Mouse (Mus musculus) intestine, embryonic 14.5 days (tissue): ENCODE measurements at regions not wholly inside any gene's neighbourhood (a gene's known extent, or its start where the extent isn't known, plus 50 kb on each side); places are given as distances from the start of the nearest gene placed in this dataset.
A peak's percentile ranks its signal among the peaks of the same experiment; 100 is the strongest.

Source experiments
- ATAC-seq: fragments of 200-750 bp; cut with Nextera tagmentation; replicated peaks from 2 replicates; pipeline ENCODE4 v1.8.0; 2017; ENCODE audit warnings: low read depth, moderate number of reproducible peaks, moderate TSS enrichment, moderate library complexity; ENCODE audit not compliant: low FRiP score, low TSS enrichment
- DNase-seq: peaks from one replicate; pipeline ENCODE4 v3.0.0-alpha.2; 2018; ENCODE audit warnings: low spot score
- H3K27ac ChIP-seq: fragments of 300-500 bp; sonication (generic); 2 replicates; pipeline ENCODE4 v1.5.1; 2014; ENCODE audit warnings: low read depth, mild to moderate bottlenecking, control low read depth
- H3K27me3 ChIP-seq: fragments of 300-500 bp; sonication (generic); replicated peaks from 2 replicates; pipeline ENCODE4 v1.6.1; 2014; ENCODE audit warnings: low read length, control low read depth; ENCODE audit not compliant: control insufficient read depth, insufficient read depth
- H3K36me3 ChIP-seq: fragments of 300-500 bp; sonication (generic); 2 replicates; pipeline ENCODE4 v1.6.1; 2014; ENCODE audit warnings: low read length, control low read depth; ENCODE audit not compliant: control insufficient read depth, insufficient read depth
- H3K4me1 ChIP-seq: fragments of 300-500 bp; sonication (generic); replicated peaks from 2 replicates; pipeline ENCODE4 v1.6.1; 2014; ENCODE audit warnings: low read length, control low read depth, mixed read lengths; ENCODE audit not compliant: control insufficient read depth, insufficient read depth
- H3K4me2 ChIP-seq: fragments of 300-500 bp; sonication (generic); 2 replicates; pipeline ENCODE4 v1.6.1; 2014; ENCODE audit warnings: low read length
- H3K4me3 ChIP-seq: fragments of 300-500 bp; sonication (generic); 2 replicates; pipeline ENCODE4 v1.5.1; 2014; ENCODE audit warnings: low read depth, low read length, control low read depth, mixed read lengths
- H3K9ac ChIP-seq: fragments of 300-500 bp; sonication (generic); 2 replicates; pipeline ENCODE4 v1.6.1; 2014; ENCODE audit warnings: mild to moderate bottlenecking, low read length
- H3K9me3 ChIP-seq: fragments of 300-500 bp; sonication (generic); 2 replicates; pipeline ENCODE4 v1.6.1; 2016; ENCODE audit warnings: low read length, control low read depth; ENCODE audit not compliant: control insufficient read depth
- WGBS: fragments of 180-500 bp; shearing (Covaris S2); extraction: QIAGEN DNeasy Blood & Tissue Kit; methylation state at CpG from one replicate; pipeline ENCODE4 v1.1.7; 2014; 5-methylcytosine and 5-hydroxymethylcytosine counted together

- Histone ChIP-seq H3K9ac (no peak overlapping the region), H3K27ac (no peak overlapping the region), H3K4me3 (no peak overlapping the region), H3K36me3 (no peaks in the 10 kb centered on the region), H3K4me2 (no peak overlapping the region), H3K4me1 (no peaks in the 10 kb centered on the region), H3K27me3 (no peaks in the 10 kb centered on the region), H3K9me3 (no peaks in the 10 kb centered on the region)
- ATAC-seq: no peak
- DNase-seq: peak; percentile 69
- WGBS: 15% methylated on average over 5 of the region's 5 CpGs
Measured at GRCm38 (mm10) chrX:21293666-21294065, 118.2 kb upstream of the Gm21876 start.

GRCm38 (mm10) chrX:21295460-21295859 is 120.0 kb upstream of the Gm21876 start:
- H3K4me2 ChIP-seq: no peak overlapping the region
- WGBS: 25% methylated on average over 1 of the region's 1 CpGs

GRCm38 (mm10) chrX:21297349-21297748 is 121.9 kb upstream of the Gm21876 start:
- WGBS: 82% methylated on average over 6 of the region's 6 CpGs
- no peak for DNase-seq
- Histone ChIP-seq H3K9ac (no peak overlapping the region), H3K27ac (no peak overlapping the region), H3K4me1 (no peaks in the 10 kb centered on the region), H3K27me3 (no peaks in the 10 kb centered on the region), H3K9me3 (no peaks in the 10 kb centered on the region), H3K4me3 (no peak overlapping the region), H3K4me2 (no peak overlapping the region), H3K36me3 (no peaks in the 10 kb centered on the region)
- no peak for ATAC-seq

More at GRCm38 (mm10) chrX:21295460-21295859, 120.0 kb upstream of the Gm21876 start:
- no peak overlapping the region for H3K4me3 ChIP-seq
- ATAC-seq (no peak), DNase-seq (no peak)
- no peak overlapping the region for H3K27ac ChIP-seq
- no peaks in the 10 kb centered on the region for H3K4me1 ChIP-seq
- no peaks in the 10 kb centered on the region for H3K27me3 ChIP-seq
- no peaks in the 10 kb centered on the region for H3K9me3 ChIP-seq
- no peak overlapping the region for H3K9ac ChIP-seq
- H3K36me3 ChIP-seq: no peaks in the 10 kb centered on the region

- H3K4me1 ChIP-seq: no peaks in the 10 kb centered on the region
- no peaks in the 10 kb centered on the region for H3K36me3 ChIP-seq
- H3K9ac ChIP-seq: no peak overlapping the region
- ATAC-seq (no peak), DNase-seq (peak; percentile 51)
- H3K4me2 ChIP-seq: peak overlapping the region; percentile 43
- no peaks in the 10 kb centered on the region for H3K27me3 ChIP-seq
- no peaks in the 10 kb centered on the region for H3K9me3 ChIP-seq
- H3K27ac ChIP-seq: no peak overlapping the region
- peak overlapping the region; percentile 34 for H3K4me3 ChIP-seq
- WGBS: 25% methylated on average over 13 of the region's 13 CpGs
Measured at GRCm38 (mm10) chrX:21334499-21335032, 149.8 kb upstream of the Agtr2 start.

- WGBS: 58% methylated on average over 1 of the region's 1 CpGs
- H3K4me1 ChIP-seq: no peaks in the 10 kb centered on the region
- no peak overlapping the region for H3K27ac ChIP-seq
- no peak overlapping the region for H3K4me2 ChIP-seq
- no peak overlapping the region for H3K4me3 ChIP-seq
- DNase-seq: no peak
- no peak for ATAC-seq
- no peaks in the 10 kb centered on the region for H3K36me3 ChIP-seq
- no peaks in the 10 kb centered on the region for H3K27me3 ChIP-seq
- H3K9me3 ChIP-seq: no peaks in the 10 kb centered on the region
- no peak overlapping the region for H3K9ac ChIP-seq
Measured at GRCm38 (mm10) chrX:21344397-21344796, 139.9 kb upstream of the Agtr2 start.

GRCm38 (mm10) chrX:21350503-21350902 is 133.8 kb upstream of the Agtr2 start:
- 28% methylated on average over 4 of the region's 4 CpGs for WGBS
- H3K27me3 ChIP-seq: no peaks in the 10 kb centered on the region
- no peak overlapping the region for H3K9ac ChIP-seq
- no peaks in the 10 kb centered on the region for H3K9me3 ChIP-seq
- ATAC-seq (no peak), DNase-seq (no peak)
- H3K36me3 ChIP-seq: no peaks in the 10 kb centered on the region
- H3K27ac ChIP-seq: no peak overlapping the region
- no peaks in the 10 kb centered on the region for H3K4me1 ChIP-seq
- no peak overlapping the region for H3K4me2 ChIP-seq
- H3K4me3 ChIP-seq: no peak overlapping the region

GRCm38 (mm10) chrX:21352350-21352749 is 132.0 kb upstream of the Agtr2 start:
- ATAC-seq (no peak), DNase-seq (no peak)
- Histone ChIP-seq H3K36me3 (no peaks in the 10 kb centered on the region), H3K4me3 (no peak overlapping the region), H3K4me2 (no peak overlapping the region), H3K27ac (no peak overlapping the region), H3K27me3 (no peaks in the 10 kb centered on the region), H3K9ac (no peak overlapping the region), H3K4me1 (no peaks in the 10 kb centered on the region), H3K9me3 (no peaks in the 10 kb centered on the region)
- 42% methylated on average over 3 of the region's 3 CpGs for WGBS

GRCm38 (mm10) chrX:21360771-21361667 is 123.3 kb upstream of the Agtr2 start:
- H3K4me2 ChIP-seq: peak overlapping the region; percentile 55
- no peaks in the 10 kb centered on the region for H3K27me3 ChIP-seq
- peak; percentile 59 for DNase-seq
- H3K4me1 ChIP-seq: no peaks in the 10 kb centered on the region
- ATAC-seq: peak; percentile 91
- peak overlapping the region; percentile 36 for H3K4me3 ChIP-seq
- no peaks in the 10 kb centered on the region for H3K36me3 ChIP-seq
- H3K9ac ChIP-seq: peak overlapping the region; percentile 20; the same call in 1 of the 2 replicates
- H3K27ac ChIP-seq: no peak overlapping the region
- H3K9me3 ChIP-seq: no peaks in the 10 kb centered on the region
- WGBS: 17% methylated on average over 43 of the region's 43 CpGs

GRCm38 (mm10) chrX:21385221-21385620 is 99.1 kb upstream of the Agtr2 start:
- no peaks in the 10 kb centered on the region for H3K27me3 ChIP-seq
- no peak overlapping the region for H3K9ac ChIP-seq
- no peaks in the 10 kb centered on the region for H3K9me3 ChIP-seq
- no peak overlapping the region for H3K27ac ChIP-seq
- H3K4me2 ChIP-seq: no peak overlapping the region
- 17% methylated on average over 2 of the region's 2 CpGs for WGBS
- no peak for ATAC-seq
- H3K4me1 ChIP-seq: no peaks in the 10 kb centered on the region
- DNase-seq: no peak
- H3K4me3 ChIP-seq: no peak overlapping the region
- H3K36me3 ChIP-seq: no peaks in the 10 kb centered on the region
